Mouse (Mus musculus): ENCODE measurements around the gene Iqsec1. TPM values are rescaled to one million over a fixed set of nuclear protein-coding genes. Genes with fewer than 3 reads are reported as not detected.

Gene Iqsec1
- polyA plus RNA-seq, 1 experiment from 2014 or later, result 33.4 TPM

GRCm38 (mm10) chr6:90683831-90684532 lies 304.5 kb downstream of the Iqsec1 start:
- Histone ChIP-seq H3K27ac (ENCODE audit: low read depth, low read length) (no peak overlapping the region), H3K4me1 (ENCODE audit: control insufficient read depth, insufficient read depth, low read length) (0 out of 2 replicates have a peak, but pooled peaks cover 2% of the 10 kb centered on the region), H3K9me3 (ENCODE audit: control insufficient read depth, low read length) (no peaks in the 10 kb centered on the region), H3K27me3 (ENCODE audit: control insufficient read depth, insufficient read depth, low read length) (no peaks in the 10 kb centered on the region), H3K4me3 (ENCODE audit: low read depth, low read length) (no peak overlapping the region), H3K36me3 (ENCODE audit: control insufficient read depth, insufficient read depth, low read length) (peaks cover 11% of the 10 kb centered on the region; the same call in 1 of the 2 replicates), H3K4me2 (ENCODE audit: low read depth, low read length) (no peak overlapping the region), H3K9ac (replicated peaks; ENCODE audit: low read depth, low read length) (no peak overlapping the region)
- ATAC-seq (ENCODE audit: low read depth), result no peak
- 88% methylated on average over 3 of the region's 3 CpGs for WGBS

- H3K4me2 ChIP-seq (ENCODE audit: low read depth, low read length), result no peak overlapping the region
- WGBS, result 85% methylated on average over 12 of the region's 12 CpGs
- H3K36me3 ChIP-seq (ENCODE audit: control insufficient read depth, insufficient read depth, low read length), result peaks cover 40% of the 10 kb centered on the region
These were observed 308.1 kb downstream of the Iqsec1 start for GRCm38 (mm10) chr6:90680401-90680800.

GRCm38 (mm10) chr6:90678759-90679158 lies 309.7 kb downstream of the Iqsec1 start:
- no peak for ATAC-seq (ENCODE audit: low read depth)
- WGBS, result 59% methylated on average over 4 of the region's 4 CpGs
- Histone ChIP-seq H3K27ac (ENCODE audit: low read depth, low read length) (no peak overlapping the region; the same call in 1 of the 2 replicates), H3K4me3 (ENCODE audit: low read depth, low read length) (no peak overlapping the region), H3K9ac (replicated peaks; ENCODE audit: low read depth, low read length) (no peak overlapping the region), H3K4me1 (ENCODE audit: control insufficient read depth, insufficient read depth, low read length) (no peaks in the 10 kb centered on the region), H3K27me3 (ENCODE audit: control insufficient read depth, insufficient read depth, low read length) (no peaks in the 10 kb centered on the region), H3K9me3 (ENCODE audit: control insufficient read depth, low read length) (no peaks in the 10 kb centered on the region), H3K4me2 (ENCODE audit: low read depth, low read length) (no peak overlapping the region), H3K36me3 (ENCODE audit: control insufficient read depth, insufficient read depth, low read length) (peaks cover 48% of the 10 kb centered on the region)

More at GRCm38 (mm10) chr6:90680401-90680800, 308.1 kb downstream of the Iqsec1 start:
- no peaks in the 10 kb centered on the region for H3K27me3 ChIP-seq (ENCODE audit: control insufficient read depth, insufficient read depth, low read length)
- no peak overlapping the region for H3K9ac ChIP-seq (replicated peaks; ENCODE audit: low read depth, low read length)
- H3K9me3 ChIP-seq (ENCODE audit: control insufficient read depth, low read length), result no peaks in the 10 kb centered on the region
- ATAC-seq (ENCODE audit: low read depth), result no peak
- H3K4me1 ChIP-seq (ENCODE audit: control insufficient read depth, insufficient read depth, low read length), result no peaks in the 10 kb centered on the region
- no peak overlapping the region for H3K27ac ChIP-seq (ENCODE audit: low read depth, low read length)
- H3K4me3 ChIP-seq (ENCODE audit: low read depth, low read length), result no peak overlapping the region

GRCm38 (mm10) chr6:90668693-90669092 lies 319.8 kb downstream of the Iqsec1 start:
- no peak overlapping the region for H3K4me2 ChIP-seq (ENCODE audit: low read depth, low read length)
- no peaks in the 10 kb centered on the region for H3K9me3 ChIP-seq (ENCODE audit: control insufficient read depth, low read length)
- WGBS, result 75% methylated on average over 9 of the region's 9 CpGs
- no peak overlapping the region for H3K9ac ChIP-seq (replicated peaks; ENCODE audit: low read depth, low read length)
- H3K36me3 ChIP-seq (ENCODE audit: control insufficient read depth, insufficient read depth, low read length), result peaks cover 74% of the 10 kb centered on the region
- no peaks in the 10 kb centered on the region for H3K27me3 ChIP-seq (ENCODE audit: control insufficient read depth, insufficient read depth, low read length)
- no peak overlapping the region for H3K27ac ChIP-seq (ENCODE audit: low read depth, low read length)
- ATAC-seq (ENCODE audit: low read depth), result no peak
- no peaks in the 10 kb centered on the region for H3K4me1 ChIP-seq (ENCODE audit: control insufficient read depth, insufficient read depth, low read length)
- no peak overlapping the region for H3K4me3 ChIP-seq (ENCODE audit: low read depth, low read length)

- Histone ChIP-seq H3K9me3 (ENCODE audit: control insufficient read depth, low read length) (no peaks in the 10 kb centered on the region), H3K9ac (replicated peaks; ENCODE audit: low read depth, low read length) (no peak overlapping the region), H3K4me2 (ENCODE audit: low read depth, low read length) (no peak overlapping the region), H3K4me1 (ENCODE audit: control insufficient read depth, insufficient read depth, low read length) (no peaks in the 10 kb centered on the region), H3K36me3 (ENCODE audit: control insufficient read depth, insufficient read depth, low read length) (peaks cover 44% of the 10 kb centered on the region), H3K27me3 (ENCODE audit: control insufficient read depth, insufficient read depth, low read length) (no peaks in the 10 kb centered on the region), H3K4me3 (ENCODE audit: low read depth, low read length) (no peak overlapping the region), H3K27ac (ENCODE audit: low read depth, low read length) (no peak overlapping the region)
- no peak for ATAC-seq (ENCODE audit: low read depth)
- 77% methylated on average over 11 of the region's 11 CpGs for WGBS
These were observed 324.7 kb downstream of the Iqsec1 start for GRCm38 (mm10) chr6:90663736-90664135.

- Histone ChIP-seq H3K4me3 (ENCODE audit: low read depth, low read length) (no peak overlapping the region), H3K4me1 (ENCODE audit: control insufficient read depth, insufficient read depth, low read length) (no peaks in the 10 kb centered on the region), H3K36me3 (ENCODE audit: control insufficient read depth, insufficient read depth, low read length) (peaks cover 32% of the 10 kb centered on the region), H3K9me3 (ENCODE audit: control insufficient read depth, low read length) (no peaks in the 10 kb centered on the region), H3K9ac (replicated peaks; ENCODE audit: low read depth, low read length) (no peak overlapping the region), H3K27ac (ENCODE audit: low read depth, low read length) (no peak overlapping the region), H3K27me3 (ENCODE audit: control insufficient read depth, insufficient read depth, low read length) (no peaks in the 10 kb centered on the region), H3K4me2 (ENCODE audit: low read depth, low read length) (no peak overlapping the region)
- 100% methylated on average over 4 of the region's 5 CpGs for WGBS
- 0 out of 2 replicates have a peak, but pooled peaks have one; percentile 25 for ATAC-seq (ENCODE audit: low read depth)
These were observed 326.3 kb downstream of the Iqsec1 start for GRCm38 (mm10) chr6:90662148-90662547.

GRCm38 (mm10) chr6:90661029-90661399 lies 327.5 kb downstream of the Iqsec1 start:
- no peaks in the 10 kb centered on the region for H3K9me3 ChIP-seq (ENCODE audit: control insufficient read depth, low read length)
- no peaks in the 10 kb centered on the region for H3K27me3 ChIP-seq (ENCODE audit: control insufficient read depth, insufficient read depth, low read length)
- H3K36me3 ChIP-seq (ENCODE audit: control insufficient read depth, insufficient read depth, low read length), result peaks cover 23% of the 10 kb centered on the region
- no peak overlapping the region for H3K9ac ChIP-seq (replicated peaks; ENCODE audit: low read depth, low read length)
- WGBS, result 86% methylated on average over 11 of the region's 11 CpGs
- ATAC-seq (ENCODE audit: low read depth), result no peak
- H3K4me1 ChIP-seq (ENCODE audit: control insufficient read depth, insufficient read depth, low read length), result no peaks in the 10 kb centered on the region
- no peak overlapping the region for H3K4me2 ChIP-seq (ENCODE audit: low read depth, low read length)
- no peak overlapping the region for H3K4me3 ChIP-seq (ENCODE audit: low read depth, low read length)
- H3K27ac ChIP-seq (ENCODE audit: low read depth, low read length), result no peak overlapping the region

- no peak for ATAC-seq (ENCODE audit: low read depth)
- Histone ChIP-seq H3K36me3 (ENCODE audit: control insufficient read depth, insufficient read depth, low read length) (peaks cover 18% of the 10 kb centered on the region), H3K4me3 (ENCODE audit: low read depth, low read length) (no peak overlapping the region), H3K27ac (ENCODE audit: low read depth, low read length) (no peak overlapping the region), H3K9ac (replicated peaks; ENCODE audit: low read depth, low read length) (no peak overlapping the region), H3K4me1 (ENCODE audit: control insufficient read depth, insufficient read depth, low read length) (no peaks in the 10 kb centered on the region), H3K4me2 (ENCODE audit: low read depth, low read length) (no peak overlapping the region), H3K27me3 (ENCODE audit: control insufficient read depth, insufficient read depth, low read length) (no peaks in the 10 kb centered on the region), H3K9me3 (ENCODE audit: control insufficient read depth, low read length) (no peaks in the 10 kb centered on the region)
- 84% methylated on average over 20 of the region's 20 CpGs for WGBS
These were observed 328.0 kb downstream of the Iqsec1 start for GRCm38 (mm10) chr6:90660398-90661028.

GRCm38 (mm10) chr6:90659913-90660312 lies 328.6 kb downstream of the Iqsec1 start:
- Histone ChIP-seq H3K9me3 (ENCODE audit: control insufficient read depth, low read length) (no peaks in the 10 kb centered on the region), H3K4me1 (ENCODE audit: control insufficient read depth, insufficient read depth, low read length) (no peaks in the 10 kb centered on the region), H3K27me3 (ENCODE audit: control insufficient read depth, insufficient read depth, low read length) (no peaks in the 10 kb centered on the region), H3K27ac (ENCODE audit: low read depth, low read length) (no peak overlapping the region), H3K4me2 (ENCODE audit: low read depth, low read length) (no peak overlapping the region), H3K36me3 (ENCODE audit: control insufficient read depth, insufficient read depth, low read length) (peaks cover 14% of the 10 kb centered on the region), H3K4me3 (ENCODE audit: low read depth, low read length) (no peak overlapping the region), H3K9ac (replicated peaks; ENCODE audit: low read depth, low read length) (no peak overlapping the region)
- 70% methylated on average over 2 of the region's 2 CpGs for whole genome bisulfite sequencing
- no peak for ATAC-seq (ENCODE audit: low read depth)
